Mouse (Mus musculus) CH12.LX (cell line): Measurements from ENCODE around the gene Trappc12.

ENCODE experiments used
- CHD2 ChIP-seq: IDR thresholded peaks from 2 replicates; pipeline ENCODE4 v1.6.1; 2011; ENCODE audit warnings: low read length, improper control_type of control experiment
- CTCF ChIP-seq, 2 experiments: IDR thresholded peaks in 1 of 2; conservative IDR thresholded peaks in 1 of 2; 2 replicates each; pipeline ENCODE4 v1.5.1; 2011 to 2012; ENCODE audit warnings: low read depth in 2 of 2, low read length in 2 of 2, improper control_type of control experiment in 1 of 2, inconsistent platforms in 1 of 2, mild to moderate bottlenecking in 1 of 2, moderate library complexity in 1 of 2
- EP300 ChIP-seq: IDR thresholded peaks from 2 replicates; pipeline ENCODE4 v1.6.1; 2011; ENCODE audit warnings: low read length, improper control_type of control experiment
- ETS1 ChIP-seq: conservative IDR thresholded peaks from 2 replicates; pipeline ENCODE4 v1.6.1; 2012; ENCODE audit warnings: low read depth, mild to moderate bottlenecking, inconsistent platforms, low read length, improper control_type of control experiment, moderate library complexity
- MAFK ChIP-seq: IDR thresholded peaks from 2 replicates; pipeline ENCODE4 v1.6.1; 2011; ENCODE audit warnings: low read length, improper control_type of control experiment; ENCODE audit not compliant: insufficient replicate concordance
- MAX ChIP-seq: IDR thresholded peaks from 2 replicates; pipeline ENCODE4 v1.6.1; 2011; ENCODE audit warnings: low read length, improper control_type of control experiment
- POLR2A ChIP-seq: IDR thresholded peaks from 2 replicates; pipeline ENCODE4 v1.6.1; 2011; ENCODE audit warnings: low read depth, mild to moderate bottlenecking, improper control_type of control experiment, low read length
- RAD21 ChIP-seq: IDR thresholded peaks from 2 replicates; pipeline ENCODE4 v1.6.1; 2011; ENCODE audit warnings: low read depth, mild to moderate bottlenecking, low read length, improper control_type of control experiment, moderate library complexity
- SIN3A ChIP-seq: IDR thresholded peaks from 2 replicates; pipeline ENCODE4 v1.6.1; 2012; ENCODE audit warnings: low read length, improper control_type of control experiment, inconsistent platforms
- ZKSCAN1 ChIP-seq: IDR thresholded peaks from 2 replicates; pipeline ENCODE4 v1.6.1; 2012; ENCODE audit warnings: low read depth, inconsistent platforms, low read length, improper control_type of control experiment, borderline replicate concordance

DNA sequence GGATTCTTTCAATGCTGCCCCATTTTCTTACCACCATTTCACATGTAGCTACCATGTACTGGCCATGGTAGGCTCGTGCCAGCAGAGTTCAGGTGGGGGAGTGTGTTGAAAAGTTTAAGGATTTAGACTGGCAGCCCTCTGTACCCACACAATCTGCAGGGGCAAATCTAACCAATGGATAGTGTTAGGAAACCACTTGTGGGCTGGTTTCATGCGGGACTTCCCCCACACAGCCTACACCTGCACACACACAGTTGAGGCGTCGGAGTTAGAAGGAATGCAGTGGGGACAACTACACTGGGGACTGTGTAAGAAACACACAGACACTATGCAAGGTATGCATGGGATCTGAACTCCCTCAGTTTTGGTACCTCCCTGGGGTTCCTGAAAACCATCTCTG, 24.1 kb downstream of the Trappc12 start:
- TF ChIP-seq CTCF (conservative IDR thresholded peaks at IDR 0.05 in 1 of 2, IDR thresholded peaks at IDR 0.05 in 1 of 2; ENCODE audit: low read depth in 2 of 2, low read length in 2 of 2) = no peak
- no peak for TF ChIP-seq POLR2A
- TF ChIP-seq ZKSCAN1 = no peak
- no peak for TF ChIP-seq MAX
- no peak for TF ChIP-seq RAD21
- TF ChIP-seq SIN3A = no peak
- no peak for TF ChIP-seq ETS1
- peak; percentile 32; the same call in 1 of the 2 replicates for TF ChIP-seq EP300
- no peak for TF ChIP-seq MAFK
- no peak for TF ChIP-seq CHD2
